Mouse (Mus musculus) liver, adult 2 months (tissue): Measurements from ENCODE around the gene Kcne2.

Experiments
- CTCF ChIP-seq: fragments of 200-500 bp; IDR thresholded peaks from 2 replicates; pipeline ENCODE4 v1.5.1; 2011; ENCODE audit warnings: low read depth, low read length, control low read depth
- POLR2A ChIP-seq: fragments of 200-500 bp; IDR thresholded peaks from 2 replicates; pipeline ENCODE4 v1.6.1; 2011; ENCODE audit warnings: low read length, control low read depth; ENCODE audit not compliant: insufficient read depth; ENCODE audit errors: extremely low read depth

DNA sequence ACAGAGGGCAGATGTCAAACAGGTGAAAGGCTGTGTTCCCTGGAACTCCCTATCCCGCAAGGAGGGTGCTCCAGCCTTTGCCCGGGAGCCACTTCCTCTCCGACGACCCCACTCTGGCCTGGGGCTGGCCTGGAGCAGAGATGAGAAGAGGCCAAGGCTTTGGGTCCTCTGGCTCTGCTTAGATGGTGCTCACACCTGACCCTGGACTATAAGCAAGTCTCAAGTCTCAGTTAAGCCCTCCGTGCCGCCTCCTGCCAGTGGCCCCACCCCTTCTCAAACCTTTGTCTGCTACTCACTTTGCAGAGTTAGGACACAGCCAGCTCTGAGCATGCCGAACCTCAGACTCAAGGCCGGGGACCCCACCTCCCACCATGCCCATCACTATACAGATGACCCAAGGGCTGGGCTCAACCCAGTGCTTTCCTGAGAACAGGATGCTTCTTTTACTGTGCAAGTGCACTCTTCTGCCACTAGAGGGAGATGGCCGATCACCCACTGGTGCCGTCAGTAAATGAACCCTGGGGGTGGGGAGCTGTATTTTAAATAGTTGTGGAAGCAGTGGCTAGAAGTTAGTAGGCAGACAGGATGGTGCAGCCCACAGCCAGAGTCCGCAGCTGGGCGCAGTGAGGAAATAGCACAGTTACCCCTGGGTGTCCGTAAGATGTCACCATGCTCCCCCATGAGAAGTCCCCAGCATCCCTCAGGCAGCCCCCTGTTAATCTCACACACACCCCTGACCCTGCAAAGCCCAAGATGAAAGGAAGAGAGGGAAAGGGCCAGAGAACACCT, 22.0 kb downstream of the Kcne2 start:
- TF ChIP-seq CTCF (peak; percentile 77), POLR2A (no peak)
